Mouse (Mus musculus) hindbrain, embryonic 10.5 days (tissue): ENCODE measurements around the gene Crtac1. TPM values are rescaled to one million over a fixed set of nuclear protein-coding genes. Genes with fewer than 3 reads are reported as not detected.

Experiments used
- polyA plus RNA-seq: library from polyadenylated mRNA; unstranded; fragments of >200 nt; fragmentation: Nextera tagmentation; extraction: Ambion mirVana; gene quantifications from 2 replicates; pipeline ENCODE4 v1.2.1, GENCODE M21; 2016

The Crtac1 gene
- polyA plus RNA-seq, 1 experiment from 2014 or later, result 8.8 TPM

Other genes with a start within 250 kb of the Crtac1 start
- 0.26 and 0.46 TPM in 2 replicates for gene Sfrp5, start 229.5 kb downstream of the Crtac1 start, polyA plus RNA-seq
- 1.7 and 4.2 TPM in 2 replicates for gene Golga7b, start 184.2 kb downstream of the Crtac1 start, polyA plus RNA-seq
- 15.4 and 25.0 TPM in 2 replicates for gene R3hcc1l, start 87.0 kb upstream of the Crtac1 start, polyA plus RNA-seq
- gene Loxl4, start 181.0 kb upstream of the Crtac1 start, polyA plus RNA-seq, result 0.18 and 0.37 TPM in 2 replicates